Mouse (Mus musculus): Measurements from ENCODE around the gene Jkamp. TPM values are rescaled to one million over a fixed set of nuclear protein-coding genes. Genes with fewer than 3 reads are reported as not detected.

Jkamp gene
- polyA plus RNA-seq, 1 experiment from 2014 or later, result 17.4 TPM

GRCm38 (mm10) chr12:72082370-72082769 lies 3.0 kb upstream of the Jkamp start:
- Histone ChIP-seq H3K27ac (ENCODE audit: low read length) (no peak overlapping the region), H3K9ac (ENCODE audit: low read depth, low read length) (no peak overlapping the region), H3K9me3 (replicated peaks; ENCODE audit: control insufficient read depth, low read length) (no peaks in the 10 kb centered on the region), H3K4me1 (ENCODE audit: control insufficient read depth, low read depth, low read length) (peaks cover 7% of the 10 kb centered on the region; the same call in 1 of the 2 replicates), H3K4me2 (ENCODE audit: low read depth, low read length) (peak overlapping the region; percentile 52), H3K36me3 (ENCODE audit: control insufficient read depth, insufficient read depth) (no peaks in the 10 kb centered on the region), H3K27me3 (ENCODE audit: control insufficient read depth, insufficient read depth, low read depth, low read length) (peaks cover 13% of the 10 kb centered on the region), H3K4me3 (ENCODE audit: low read depth, low read length) (peak overlapping the region; percentile 31; the same call in 1 of the 2 replicates)
- 30% methylated on average over 18 of the region's 18 CpGs for WGBS (ENCODE audit: insufficient replicate concordance)
- ATAC-seq (ENCODE audit: low read depth), result no peak

DNA sequence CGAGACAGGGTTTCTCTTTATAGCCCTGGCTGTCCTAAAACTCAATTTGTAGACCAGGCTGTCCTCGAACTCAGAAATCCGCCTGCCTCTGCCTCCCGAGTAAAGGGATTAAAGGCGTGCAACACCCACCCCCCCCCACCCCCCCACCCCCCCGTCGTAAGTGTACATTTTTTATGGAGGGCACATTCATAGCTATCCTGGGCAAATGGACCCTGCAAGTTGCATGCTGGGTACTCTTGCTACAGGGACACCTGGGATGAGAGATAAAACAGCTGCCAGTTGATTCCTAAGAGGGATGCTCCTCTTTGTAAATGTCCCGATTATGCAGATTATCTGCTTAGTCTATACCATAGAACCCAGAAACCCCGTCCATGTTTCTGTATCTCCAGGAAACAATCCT lies 2.1 kb upstream of the Jkamp start:
- 55% methylated on average over 9 of the region's 9 CpGs for WGBS (ENCODE audit: insufficient replicate concordance)
- H3K4me2 ChIP-seq (ENCODE audit: low read depth, low read length), result no peak overlapping the region
- ATAC-seq (ENCODE audit: low read depth), result no peak

DNA sequence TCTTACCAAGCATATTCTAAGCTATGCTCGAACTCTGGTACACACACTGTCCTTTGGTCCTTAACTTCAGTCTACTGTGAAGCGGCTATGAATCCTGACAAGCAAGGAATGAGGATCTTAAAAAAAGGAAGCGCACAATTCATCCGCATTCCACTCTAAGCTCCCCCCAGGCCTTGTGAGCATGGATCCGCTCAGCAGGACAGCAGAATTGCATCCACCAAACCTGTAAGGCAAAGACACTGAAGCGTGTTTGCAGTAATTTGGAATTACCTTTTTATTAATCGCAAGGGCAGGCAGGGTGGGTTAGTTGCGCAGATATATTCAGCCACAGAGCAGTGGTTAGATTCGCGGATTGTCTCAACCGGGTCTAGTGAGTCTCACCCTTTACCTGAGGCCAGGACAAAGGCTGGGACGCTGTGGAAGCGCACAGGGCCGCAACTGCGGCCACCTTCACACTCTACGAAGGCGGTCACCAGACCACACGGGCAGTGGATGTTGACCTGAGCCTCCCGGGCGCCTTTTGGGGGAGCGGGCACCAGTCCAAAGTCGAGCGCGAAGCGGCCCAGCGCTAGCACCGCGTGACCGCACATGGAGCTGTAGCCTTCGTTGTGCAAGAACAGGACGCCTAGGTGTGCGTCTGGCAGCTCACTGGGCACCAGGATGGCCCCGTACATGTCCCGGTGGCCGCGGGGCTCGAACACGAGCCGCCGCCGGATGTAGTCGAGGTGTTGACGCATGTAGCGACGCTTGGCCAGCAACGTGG lies 947 bp upstream of the Jkamp start:
- peaks cover 7% of the 10 kb centered on the region; the same call in 1 of the 2 replicates for H3K4me1 ChIP-seq (ENCODE audit: control insufficient read depth, low read depth, low read length)
- peak overlapping the region; percentile 53 for H3K9ac ChIP-seq (ENCODE audit: low read depth, low read length)
- H3K27ac ChIP-seq (ENCODE audit: low read length), result peak overlapping the region; percentile 66
- H3K27me3 ChIP-seq (ENCODE audit: control insufficient read depth, insufficient read depth, low read depth, low read length), result peaks cover 13% of the 10 kb centered on the region
- H3K9me3 ChIP-seq (replicated peaks; ENCODE audit: control insufficient read depth, low read length), result no peaks in the 10 kb centered on the region
- peak overlapping the region; percentile 78 for H3K4me2 ChIP-seq (ENCODE audit: low read depth, low read length)
- ATAC-seq (ENCODE audit: low read depth), result peak; percentile 14
- peak overlapping the region; percentile 87 for H3K4me3 ChIP-seq (ENCODE audit: low read depth, low read length)
- 6% methylated on average over 46 of the region's 46 CpGs for WGBS (ENCODE audit: insufficient replicate concordance)
- H3K36me3 ChIP-seq (ENCODE audit: control insufficient read depth, insufficient read depth), result no peaks in the 10 kb centered on the region

More for the DNA sequence above, 2.1 kb upstream of the Jkamp start:
- H3K27ac ChIP-seq (ENCODE audit: low read length), result no peak overlapping the region
- no peaks in the 10 kb centered on the region for H3K9me3 ChIP-seq (replicated peaks; ENCODE audit: control insufficient read depth, low read length)
- peaks cover 7% of the 10 kb centered on the region; the same call in 1 of the 2 replicates for H3K4me1 ChIP-seq (ENCODE audit: control insufficient read depth, low read depth, low read length)
- no peak overlapping the region for H3K9ac ChIP-seq (ENCODE audit: low read depth, low read length)
- no peak overlapping the region for H3K4me3 ChIP-seq (ENCODE audit: low read depth, low read length)
- H3K36me3 ChIP-seq (ENCODE audit: control insufficient read depth, insufficient read depth), result no peaks in the 10 kb centered on the region
- H3K27me3 ChIP-seq (ENCODE audit: control insufficient read depth, insufficient read depth, low read depth, low read length), result peaks cover 13% of the 10 kb centered on the region

GRCm38 (mm10) chr12:72085024-72085328 lies 413 bp upstream of the Jkamp start:
- Histone ChIP-seq H3K9ac (ENCODE audit: low read depth, low read length) (peak overlapping the region; percentile 53), H3K4me3 (ENCODE audit: low read depth, low read length) (peak overlapping the region; percentile 87), H3K27me3 (ENCODE audit: control insufficient read depth, insufficient read depth, low read depth, low read length) (peaks cover 13% of the 10 kb centered on the region), H3K4me2 (ENCODE audit: low read depth, low read length) (peak overlapping the region; percentile 78), H3K27ac (ENCODE audit: low read length) (peak overlapping the region; percentile 66), H3K4me1 (ENCODE audit: control insufficient read depth, low read depth, low read length) (peaks cover 7% of the 10 kb centered on the region; the same call in 1 of the 2 replicates), H3K9me3 (replicated peaks; ENCODE audit: control insufficient read depth, low read length) (no peaks in the 10 kb centered on the region), H3K36me3 (ENCODE audit: control insufficient read depth, insufficient read depth) (no peaks in the 10 kb centered on the region)
- WGBS (ENCODE audit: insufficient replicate concordance), result under 1% methylated on average over 31 of the region's 31 CpGs
- peak; percentile 7 for ATAC-seq (ENCODE audit: low read depth)

DNA sequence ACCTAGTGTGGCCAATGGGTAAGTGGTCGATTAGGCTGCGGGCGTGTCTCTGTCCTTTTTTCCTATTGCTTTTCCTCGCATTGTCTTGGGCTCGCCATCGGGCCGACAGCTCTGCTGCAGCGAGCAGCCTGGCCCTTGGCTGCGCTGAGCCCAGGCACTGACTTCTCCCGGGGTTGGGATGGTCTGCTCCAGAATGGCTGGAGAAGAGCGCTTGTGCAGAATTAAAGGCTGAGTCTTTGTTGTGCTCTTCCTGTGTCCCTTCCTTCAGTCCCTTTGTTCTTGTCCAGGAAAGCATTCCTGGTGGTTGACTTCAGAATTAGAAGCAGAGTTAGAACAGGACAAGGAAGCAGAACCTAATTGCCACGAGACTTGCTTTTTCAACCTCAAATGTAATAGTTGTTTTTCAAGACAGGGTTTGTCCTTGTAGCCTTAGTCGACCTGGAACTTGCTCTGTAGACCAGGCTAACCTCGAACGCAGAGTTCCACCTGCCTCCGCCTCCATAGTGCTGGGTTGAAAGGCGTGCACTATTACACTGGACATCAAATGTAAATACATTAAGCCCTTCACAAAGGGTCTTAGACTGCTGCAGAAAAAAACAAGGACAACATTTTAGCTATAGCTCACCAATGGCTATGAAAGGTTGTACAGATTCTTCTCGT lies 907 bp downstream of the Jkamp start:
- Histone ChIP-seq H3K27ac (ENCODE audit: low read length) (peak overlapping the region; percentile 93), H3K4me1 (ENCODE audit: control insufficient read depth, low read depth, low read length) (peaks cover 7% of the 10 kb centered on the region; the same call in 1 of the 2 replicates), H3K36me3 (ENCODE audit: control insufficient read depth, insufficient read depth) (no peaks in the 10 kb centered on the region), H3K9me3 (replicated peaks; ENCODE audit: control insufficient read depth, low read length) (no peaks in the 10 kb centered on the region), H3K27me3 (ENCODE audit: control insufficient read depth, insufficient read depth, low read depth, low read length) (peaks cover 13% of the 10 kb centered on the region), H3K9ac (ENCODE audit: low read depth, low read length) (peak overlapping the region; percentile 81), H3K4me2 (ENCODE audit: low read depth, low read length) (peak overlapping the region; percentile 78), H3K4me3 (ENCODE audit: low read depth, low read length) (peak overlapping the region; percentile 87)
- 1% methylated on average over 18 of the region's 18 CpGs for WGBS (ENCODE audit: insufficient replicate concordance)
- ATAC-seq (ENCODE audit: low read depth), result no peak

- Histone ChIP-seq H3K4me3 (ENCODE audit: low read depth, low read length) (no peak overlapping the region), H3K4me1 (ENCODE audit: control insufficient read depth, low read depth, low read length) (peaks cover 7% of the 10 kb centered on the region; the same call in 1 of the 2 replicates), H3K27ac (ENCODE audit: low read length) (no peak overlapping the region), H3K9ac (ENCODE audit: low read depth, low read length) (no peak overlapping the region), H3K36me3 (ENCODE audit: control insufficient read depth, insufficient read depth) (no peaks in the 10 kb centered on the region), H3K4me2 (ENCODE audit: low read depth, low read length) (no peak overlapping the region), H3K9me3 (replicated peaks; ENCODE audit: control insufficient read depth, low read length) (no peaks in the 10 kb centered on the region), H3K27me3 (ENCODE audit: control insufficient read depth, insufficient read depth, low read depth, low read length) (peaks cover 1% of the 10 kb centered on the region)
- ATAC-seq (ENCODE audit: low read depth), result no peak
- WGBS (ENCODE audit: insufficient replicate concordance), result 74% methylated on average over 4 of the region's 4 CpGs
Measured at GRCm38 (mm10) chr12:72089802-72090201, 4.4 kb downstream of the Jkamp start.

- H3K9ac ChIP-seq (ENCODE audit: low read depth, low read length), result no peak overlapping the region
- WGBS (ENCODE audit: insufficient replicate concordance), result 79% methylated on average over 8 of the region's 8 CpGs
- H3K36me3 ChIP-seq (ENCODE audit: control insufficient read depth, insufficient read depth), result no peaks in the 10 kb centered on the region; the same call in 1 of the 2 replicates
- no peak overlapping the region for H3K4me3 ChIP-seq (ENCODE audit: low read depth, low read length)
- H3K27me3 ChIP-seq (ENCODE audit: control insufficient read depth, insufficient read depth, low read depth, low read length), result no peaks in the 10 kb centered on the region
- no peak overlapping the region for H3K4me2 ChIP-seq (ENCODE audit: low read depth, low read length)
- H3K4me1 ChIP-seq (ENCODE audit: control insufficient read depth, low read depth, low read length), result no peaks in the 10 kb centered on the region
- ATAC-seq (ENCODE audit: low read depth), result no peak
- no peaks in the 10 kb centered on the region for H3K9me3 ChIP-seq (replicated peaks; ENCODE audit: control insufficient read depth, low read length)
- H3K27ac ChIP-seq (ENCODE audit: low read length), result no peak overlapping the region
Measured at GRCm38 (mm10) chr12:72096966-72097365, 11.6 kb downstream of the Jkamp start.

DNA sequence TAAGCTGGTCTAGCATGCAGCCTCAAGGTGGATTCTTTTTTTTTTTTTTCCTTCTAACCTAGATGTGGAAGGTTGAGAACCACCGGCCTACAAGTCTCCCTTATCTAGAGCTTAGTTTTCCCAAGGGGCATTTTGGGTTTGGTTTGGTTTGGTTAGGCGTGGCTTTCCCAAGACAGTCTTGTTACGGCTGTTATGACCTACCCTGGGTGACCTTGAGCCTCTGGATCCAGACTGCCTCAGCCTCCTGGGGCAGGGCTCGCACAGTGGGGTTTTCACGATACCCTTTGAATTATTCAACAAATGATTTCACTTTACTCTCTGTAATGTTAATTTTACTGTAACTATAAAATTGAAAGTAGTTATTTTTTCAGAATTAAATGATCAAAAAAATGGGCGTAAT lies 17.4 kb downstream of the Jkamp start:
- Histone ChIP-seq H3K36me3 (ENCODE audit: control insufficient read depth, insufficient read depth) (no peaks in the 10 kb centered on the region; the same call in 1 of the 2 replicates), H3K4me3 (ENCODE audit: low read depth, low read length) (no peak overlapping the region), H3K27me3 (ENCODE audit: control insufficient read depth, insufficient read depth, low read depth, low read length) (no peaks in the 10 kb centered on the region), H3K4me2 (ENCODE audit: low read depth, low read length) (no peak overlapping the region), H3K9ac (ENCODE audit: low read depth, low read length) (no peak overlapping the region), H3K4me1 (ENCODE audit: control insufficient read depth, low read depth, low read length) (no peaks in the 10 kb centered on the region), H3K27ac (ENCODE audit: low read length) (no peak overlapping the region), H3K9me3 (replicated peaks; ENCODE audit: control insufficient read depth, low read length) (no peaks in the 10 kb centered on the region)
- WGBS (ENCODE audit: insufficient replicate concordance), result 55% methylated on average over 6 of the region's 6 CpGs
- no peak for ATAC-seq (ENCODE audit: low read depth)

- Histone ChIP-seq H3K27me3 (ENCODE audit: control insufficient read depth, insufficient read depth, low read depth, low read length) (no peaks in the 10 kb centered on the region), H3K27ac (ENCODE audit: low read length) (no peak overlapping the region), H3K4me3 (ENCODE audit: low read depth, low read length) (no peak overlapping the region), H3K9ac (ENCODE audit: low read depth, low read length) (no peak overlapping the region), H3K4me1 (ENCODE audit: control insufficient read depth, low read depth, low read length) (no peaks in the 10 kb centered on the region), H3K9me3 (replicated peaks; ENCODE audit: control insufficient read depth, low read length) (no peaks in the 10 kb centered on the region), H3K4me2 (ENCODE audit: low read depth, low read length) (no peak overlapping the region), H3K36me3 (ENCODE audit: control insufficient read depth, insufficient read depth) (no peaks in the 10 kb centered on the region)
- 66% methylated on average over 5 of the region's 5 CpGs for WGBS (ENCODE audit: insufficient replicate concordance)
- ATAC-seq (ENCODE audit: low read depth), result no peak
Measured at GRCm38 (mm10) chr12:72104027-72104426, 18.6 kb downstream of the Jkamp start.
